Comparison of ENCODE assay signal across 12 mouse cellular contexts in genomic region chr14:46980736-46981438, GRCm38 (mm10).
DNase-seq lines count a peak whose midpoint lies in the region; ATAC-seq and TF ChIP-seq lines count a peak whose summit lies in the region.
"Had no signal": no experiment of that assay in that cellular context is flagged by ENCODE, and none has a peak within 500 bp of the region (broad histone marks: within the 10 kb centered on the region; RNA-seq: fewer than 3 reads in every experiment).

No protein-coding gene starts in this region.

- H3ac ChIP-seq in myocyte (ENCODE audit: control insufficient read depth, insufficient read length), result no peak overlapping the region

- ATAC-seq in forebrain, embryonic 13.5 days, result peak; percentile 42; the same call in 1 of the 2 replicates
- ATAC-seq: intestine, embryonic 15.5 days; midbrain, embryonic 16.5 days had no signal

- peaks cover 8% of the 10 kb centered on the region; the same call in 1 of the 2 replicates for H3K4me1 ChIP-seq in forebrain, embryonic 13.5 days
- H3K4me1 ChIP-seq: intestine, embryonic 15.5 days had no signal

- no peak overlapping the region for H3K4me3 ChIP-seq in forebrain, embryonic 13.5 days
- no peak overlapping the region for H3K4me3 ChIP-seq in myocyte
- H3K4me3 ChIP-seq: embryonic facial prominence, embryonic 10.5 days; intestine, embryonic 15.5 days; limb, embryonic 15.5 days had no signal

- H3K27me3 ChIP-seq in forebrain, embryonic 13.5 days, result no peaks in the 10 kb centered on the region
- H3K27me3 ChIP-seq in myocyte (ENCODE audit: control insufficient read depth, insufficient read depth, insufficient read length), result no peaks in the 10 kb centered on the region
- H3K27me3 ChIP-seq: intestine, embryonic 15.5 days; limb, embryonic 15.5 days had no signal

- no peak for TF ChIP-seq POLR2A in myocyte (IDR thresholded peaks at IDR 0.05; ENCODE audit: insufficient read length, low read depth)

- no peak overlapping the region for H3K9ac ChIP-seq in forebrain, embryonic 13.5 days
- H3K9ac ChIP-seq: intestine, embryonic 15.5 days; limb, embryonic 15.5 days had no signal

- H3K36me3 ChIP-seq in forebrain, embryonic 13.5 days (ENCODE audit: poor library complexity, severe bottlenecking), result no peaks in the 10 kb centered on the region
- no peaks in the 10 kb centered on the region for H3K36me3 ChIP-seq in myocyte (ENCODE audit: control insufficient read depth, insufficient read depth)
- H3K36me3 ChIP-seq: embryonic facial prominence, embryonic 10.5 days; intestine, embryonic 15.5 days; limb, embryonic 15.5 days had no signal

- peaks cover 43% of the 10 kb centered on the region for H3K79me2 ChIP-seq in myocyte (ENCODE audit: control insufficient read depth, insufficient read depth)

- H3K9me3 ChIP-seq in forebrain, embryonic 13.5 days (replicated peaks), result no peaks in the 10 kb centered on the region
- H3K9me3 ChIP-seq: embryonic facial prominence, embryonic 10.5 days; intestine, embryonic 15.5 days; limb, embryonic 15.5 days had no signal

- intact Hi-C loops in left cerebral cortex, postnatal 4 days (cut with DNase I), result no loop called here

- DNase-seq in left cerebral cortex, adult 18-20 months (ENCODE audit: low spot score in 2 of 2), result peak; percentile 30 to 53
- no peak for DNase-seq in left cerebral cortex, postnatal 4 days
- peak; percentile 56 to 60 for DNase-seq in frontal cortex, postnatal 36 days (ENCODE audit: low spot score in 2 of 2)
- no peak for DNase-seq in kidney, adult 9 months
- DNase-seq in lung, postnatal 10 days, result no peak
- no peak for DNase-seq in ovary, postnatal 14 days (ENCODE audit: low spot score)

- no peak overlapping the region for H3K27ac ChIP-seq in forebrain, embryonic 13.5 days
- H3K27ac ChIP-seq: embryonic facial prominence, embryonic 10.5 days; intestine, embryonic 15.5 days; limb, embryonic 15.5 days had no signal

- H3K4me2 ChIP-seq in forebrain, embryonic 13.5 days, result no peak overlapping the region
- peak overlapping the region; percentile 55 for H3K4me2 ChIP-seq in myocyte (ENCODE audit: low read depth)
- H3K4me2 ChIP-seq: intestine, embryonic 15.5 days; limb, embryonic 15.5 days had no signal

- WGBS in forebrain, embryonic 13.5 days, result 71% methylated on average over 17 of the region's 17 CpGs

TF ChIP-seq in myocyte, 11 proteins besides CTCF, POLR2A, EP300 and RAD21:
- TF ChIP-seq E2F4 (IDR thresholded peaks at IDR 0.05; ENCODE audit: insufficient read depth), result no peak
- TF ChIP-seq MYOD1 (IDR thresholded peaks at IDR 0.05; ENCODE audit: control insufficient read depth in 1 of 3, insufficient read length in 2 of 3, low read depth in 2 of 3), result no peak
- no peak for TF ChIP-seq MAX (IDR thresholded peaks at IDR 0.05; ENCODE audit: low read depth)
- TF ChIP-seq POLR2AphosphoS2 (IDR thresholded peaks at IDR 0.05; ENCODE audit: insufficient read length, low read depth), result no peak
- TF ChIP-seq SRF (IDR thresholded peaks at IDR 0.05; ENCODE audit: control insufficient read depth, insufficient read length, low read depth), result no peak
- no peak for TF ChIP-seq CEBPB (IDR thresholded peaks at IDR 0.05; ENCODE audit: insufficient read depth, poor library complexity, severe bottlenecking)
- no peak for TF ChIP-seq MYOG (IDR thresholded peaks at IDR 0.05; ENCODE audit: control insufficient read depth in 1 of 3, insufficient read depth in 1 of 3, insufficient read length in 2 of 3, low read depth in 2 of 3)
- TF ChIP-seq TCF3 (IDR thresholded peaks at IDR 0.05; ENCODE audit: insufficient read length, low read depth), result no peak
- no peak for TF ChIP-seq USF1 (IDR thresholded peaks at IDR 0.05; ENCODE audit: low read depth)
- TF ChIP-seq TCF12 (IDR thresholded peaks at IDR 0.05; ENCODE audit: insufficient read depth, poor library complexity, severe bottlenecking), result no peak
- no peak for TF ChIP-seq REST (IDR thresholded peaks at IDR 0.05; ENCODE audit: insufficient read depth, insufficient read length)

Comparison
In these comparisons a context has a peak if more than half of its experiments do, and no peak if none do; other contexts are left out.
1. DNase-seq: peak in left cerebral cortex, adult 18-20 months (2 of 2) and frontal cortex, postnatal 36 days (2 of 2); none in left cerebral cortex, postnatal 4 days (single experiment), kidney, adult 9 months (single experiment), lung, postnatal 10 days (single experiment) and ovary, postnatal 14 days (single experiment).